Mouse (Mus musculus): ENCODE measurements around the gene Hsd17b6. TPM values are rescaled to one million over a fixed set of nuclear protein-coding genes. Genes with fewer than 3 reads are reported as not detected.

The Hsd17b6 gene
- polyA plus RNA-seq, 1 experiment from 2014 or later, result not detected

- Histone ChIP-seq H3K36me3 (replicated peaks; ENCODE audit: control insufficient read depth, insufficient read depth) (no peaks in the 10 kb centered on the region), H3K9ac (no peak overlapping the region), H3K4me2 (replicated peaks) (no peak overlapping the region), H3K9me3 (ENCODE audit: control insufficient read depth, low read length) (no peaks in the 10 kb centered on the region), H3K27me3 (ENCODE audit: control insufficient read depth, insufficient read depth, low read length) (no peaks in the 10 kb centered on the region), H3K27ac (no peak overlapping the region), H3K4me3 (replicated peaks; ENCODE audit: low read length) (no peak overlapping the region), H3K4me1 (replicated peaks; ENCODE audit: control insufficient read depth, insufficient read depth, low read length) (peaks cover 5% of the 10 kb centered on the region; the same call in 1 of the 2 replicates)
- ATAC-seq (ENCODE audit: low FRiP score) (no peak), DNase-seq (ENCODE audit: low spot score) (no peak)
- WGBS, result 69% methylated on average over 5 of the region's 5 CpGs
Observed at GRCm38 (mm10) chr10:127984650-127985049, 22.8 kb downstream of the Hsd17b6 start.

- no peak overlapping the region for H3K27ac ChIP-seq
- WGBS, result 33% methylated on average over 1 of the region's 1 CpGs
- no peaks in the 10 kb centered on the region for H3K27me3 ChIP-seq (ENCODE audit: control insufficient read depth, insufficient read depth, low read length)
- H3K4me2 ChIP-seq (replicated peaks), result no peak overlapping the region
- H3K9me3 ChIP-seq (ENCODE audit: control insufficient read depth, low read length), result no peaks in the 10 kb centered on the region
- no peak for ATAC-seq (ENCODE audit: low FRiP score)
- H3K36me3 ChIP-seq (replicated peaks; ENCODE audit: control insufficient read depth, insufficient read depth), result no peaks in the 10 kb centered on the region
- no peaks in the 10 kb centered on the region for H3K4me1 ChIP-seq (replicated peaks; ENCODE audit: control insufficient read depth, insufficient read depth, low read length)
- peak; percentile 18 for DNase-seq (ENCODE audit: low spot score)
- H3K4me3 ChIP-seq (replicated peaks; ENCODE audit: low read length), result no peak overlapping the region
- H3K9ac ChIP-seq, result no peak overlapping the region
Observed at GRCm38 (mm10) chr10:127975503-127975902, 31.9 kb downstream of the Hsd17b6 start.

GRCm38 (mm10) chr10:127974062-127974461 is 33.3 kb downstream of the Hsd17b6 start:
- Histone ChIP-seq H3K36me3 (replicated peaks; ENCODE audit: control insufficient read depth, insufficient read depth) (no peaks in the 10 kb centered on the region), H3K9me3 (ENCODE audit: control insufficient read depth, low read length) (no peaks in the 10 kb centered on the region), H3K4me3 (replicated peaks; ENCODE audit: low read length) (no peak overlapping the region), H3K4me1 (replicated peaks; ENCODE audit: control insufficient read depth, insufficient read depth, low read length) (no peaks in the 10 kb centered on the region), H3K4me2 (replicated peaks) (no peak overlapping the region), H3K27me3 (ENCODE audit: control insufficient read depth, insufficient read depth, low read length) (no peaks in the 10 kb centered on the region), H3K9ac (no peak overlapping the region), H3K27ac (no peak overlapping the region)
- 85% methylated on average over 3 of the region's 3 CpGs for WGBS
- no peak for DNase-seq (ENCODE audit: low spot score)
- ATAC-seq (ENCODE audit: low FRiP score), result no peak

GRCm38 (mm10) chr10:127971135-127971534 is 36.3 kb downstream of the Hsd17b6 start:
- Histone ChIP-seq H3K9ac (no peak overlapping the region), H3K4me1 (replicated peaks; ENCODE audit: control insufficient read depth, insufficient read depth, low read length) (no peaks in the 10 kb centered on the region), H3K36me3 (replicated peaks; ENCODE audit: control insufficient read depth, insufficient read depth) (no peaks in the 10 kb centered on the region), H3K4me3 (replicated peaks; ENCODE audit: low read length) (no peak overlapping the region), H3K4me2 (replicated peaks) (no peak overlapping the region), H3K9me3 (ENCODE audit: control insufficient read depth, low read length) (no peaks in the 10 kb centered on the region), H3K27ac (no peak overlapping the region), H3K27me3 (ENCODE audit: control insufficient read depth, insufficient read depth, low read length) (no peaks in the 10 kb centered on the region)
- DNase-seq (ENCODE audit: low spot score) (no peak), ATAC-seq (ENCODE audit: low FRiP score) (no peak)
- 83% methylated on average over 3 of the region's 3 CpGs for WGBS

- Histone ChIP-seq H3K9me3 (ENCODE audit: control insufficient read depth, low read length) (no peaks in the 10 kb centered on the region), H3K4me2 (replicated peaks) (no peak overlapping the region), H3K4me1 (replicated peaks; ENCODE audit: control insufficient read depth, insufficient read depth, low read length) (no peaks in the 10 kb centered on the region), H3K27me3 (ENCODE audit: control insufficient read depth, insufficient read depth, low read length) (no peaks in the 10 kb centered on the region), H3K27ac (no peak overlapping the region), H3K36me3 (replicated peaks; ENCODE audit: control insufficient read depth, insufficient read depth) (no peaks in the 10 kb centered on the region), H3K9ac (no peak overlapping the region), H3K4me3 (replicated peaks; ENCODE audit: low read length) (no peak overlapping the region)
- ATAC-seq (ENCODE audit: low FRiP score) (no peak), DNase-seq (ENCODE audit: low spot score) (peak; percentile 21)
- 66% methylated on average over 3 of the region's 3 CpGs for WGBS
Observed at GRCm38 (mm10) chr10:127970359-127970831, 37.0 kb downstream of the Hsd17b6 start.

DNA sequence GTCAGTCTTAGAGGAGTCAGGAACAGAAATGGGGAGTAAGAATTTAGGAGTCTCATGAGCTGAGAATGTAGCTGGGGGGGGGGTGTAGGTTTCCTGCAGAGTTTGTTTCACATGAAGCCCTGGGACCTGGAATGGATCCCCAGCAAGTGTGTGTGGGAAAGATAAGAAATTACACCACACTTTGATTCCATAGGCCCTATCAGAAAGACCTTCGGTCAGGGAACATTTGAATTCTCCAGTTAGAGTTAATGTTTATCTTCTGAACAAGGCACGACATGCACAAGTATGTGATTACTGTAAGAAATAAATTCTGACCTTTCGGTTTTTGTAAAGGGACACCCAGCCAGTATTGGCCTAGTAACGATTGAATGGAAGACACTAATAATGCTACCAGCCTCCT is 37.6 kb downstream of the Hsd17b6 start:
- DNase-seq (ENCODE audit: low spot score) (peak; percentile 16), ATAC-seq (ENCODE audit: low FRiP score) (no peak)
- H3K27me3 ChIP-seq (ENCODE audit: control insufficient read depth, insufficient read depth, low read length), result no peaks in the 10 kb centered on the region
- no peak overlapping the region for H3K27ac ChIP-seq
- no peaks in the 10 kb centered on the region for H3K36me3 ChIP-seq (replicated peaks; ENCODE audit: control insufficient read depth, insufficient read depth)
- H3K9ac ChIP-seq, result no peak overlapping the region
- H3K9me3 ChIP-seq (ENCODE audit: control insufficient read depth, low read length), result no peaks in the 10 kb centered on the region
- no peaks in the 10 kb centered on the region for H3K4me1 ChIP-seq (replicated peaks; ENCODE audit: control insufficient read depth, insufficient read depth, low read length)
- WGBS, result 86% methylated on average over 4 of the region's 4 CpGs
- no peak overlapping the region for H3K4me2 ChIP-seq (replicated peaks)
- no peak overlapping the region for H3K4me3 ChIP-seq (replicated peaks; ENCODE audit: low read length)

DNA sequence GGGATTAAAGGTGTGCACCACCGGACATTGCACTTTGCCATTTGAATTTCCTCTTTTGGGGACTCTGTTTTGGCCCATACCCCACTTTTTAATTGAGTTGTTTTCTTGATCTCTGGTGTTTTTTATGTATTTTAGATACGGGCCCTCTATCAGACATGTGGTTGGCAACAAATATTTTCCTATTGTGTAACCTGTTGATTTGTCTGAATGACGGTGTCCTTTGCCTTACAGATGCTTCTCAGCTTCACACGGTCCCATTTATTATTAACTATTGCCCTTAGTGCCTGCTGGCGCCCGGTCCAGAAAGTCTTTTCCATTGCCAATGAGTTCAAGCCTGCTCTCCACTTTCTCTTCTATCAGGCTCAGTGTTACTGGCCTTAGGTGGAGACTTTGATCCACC is 40.9 kb downstream of the Hsd17b6 start:
- no peak for DNase-seq (ENCODE audit: low spot score)
- H3K4me3 ChIP-seq (replicated peaks; ENCODE audit: low read length), result no peak overlapping the region
- 91% methylated on average over 6 of the region's 6 CpGs for WGBS
- H3K9ac ChIP-seq, result no peak overlapping the region
- H3K27ac ChIP-seq, result no peak overlapping the region
- no peak overlapping the region for H3K4me2 ChIP-seq (replicated peaks)
- H3K9me3 ChIP-seq (ENCODE audit: control insufficient read depth, low read length), result no peaks in the 10 kb centered on the region
- no peaks in the 10 kb centered on the region for H3K27me3 ChIP-seq (ENCODE audit: control insufficient read depth, insufficient read depth, low read length)
- no peaks in the 10 kb centered on the region for H3K4me1 ChIP-seq (replicated peaks; ENCODE audit: control insufficient read depth, insufficient read depth, low read length)
- no peak for ATAC-seq (ENCODE audit: low FRiP score)
- no peaks in the 10 kb centered on the region for H3K36me3 ChIP-seq (replicated peaks; ENCODE audit: control insufficient read depth, insufficient read depth)

GRCm38 (mm10) chr10:127964004-127964403 is 43.4 kb downstream of the Hsd17b6 start:
- WGBS, result 71% methylated on average over 3 of the region's 3 CpGs
- H3K36me3 ChIP-seq (replicated peaks; ENCODE audit: control insufficient read depth, insufficient read depth), result no peaks in the 10 kb centered on the region
- DNase-seq (ENCODE audit: low spot score) (no peak), ATAC-seq (ENCODE audit: low FRiP score) (no peak)
- H3K9ac ChIP-seq, result no peak overlapping the region
- no peak overlapping the region for H3K4me2 ChIP-seq (replicated peaks)
- no peak overlapping the region for H3K27ac ChIP-seq
- no peaks in the 10 kb centered on the region for H3K9me3 ChIP-seq (ENCODE audit: control insufficient read depth, low read length)
- H3K27me3 ChIP-seq (ENCODE audit: control insufficient read depth, insufficient read depth, low read length), result no peaks in the 10 kb centered on the region
- no peaks in the 10 kb centered on the region for H3K4me1 ChIP-seq (replicated peaks; ENCODE audit: control insufficient read depth, insufficient read depth, low read length)
- H3K4me3 ChIP-seq (replicated peaks; ENCODE audit: low read length), result no peak overlapping the region

DNA sequence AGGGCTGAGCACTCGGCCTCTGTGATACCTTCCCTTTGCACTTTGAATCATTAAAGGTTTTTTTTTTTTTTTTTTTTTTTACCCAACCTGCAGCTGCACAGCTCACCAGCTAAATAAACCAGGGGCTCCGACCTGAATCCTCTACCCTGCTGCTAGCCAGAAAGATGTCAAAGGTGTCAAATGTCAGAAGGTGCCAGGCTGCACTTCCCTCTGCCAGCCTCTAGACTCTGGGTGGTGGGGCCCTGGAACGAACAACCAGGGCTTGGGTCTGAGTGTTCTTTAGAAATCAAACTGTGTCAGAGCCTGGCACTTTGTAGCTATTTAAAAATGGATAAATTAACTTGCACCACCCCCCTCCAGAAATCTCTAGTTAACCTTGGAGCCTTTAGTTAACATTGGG is 45.0 kb downstream of the Hsd17b6 start:
- Histone ChIP-seq H3K4me3 (replicated peaks; ENCODE audit: low read length) (no peak overlapping the region), H3K36me3 (replicated peaks; ENCODE audit: control insufficient read depth, insufficient read depth) (no peaks in the 10 kb centered on the region), H3K27ac (no peak overlapping the region), H3K9ac (no peak overlapping the region), H3K27me3 (ENCODE audit: control insufficient read depth, insufficient read depth, low read length) (no peaks in the 10 kb centered on the region), H3K9me3 (ENCODE audit: control insufficient read depth, low read length) (no peaks in the 10 kb centered on the region), H3K4me2 (replicated peaks) (no peak overlapping the region), H3K4me1 (replicated peaks; ENCODE audit: control insufficient read depth, insufficient read depth, low read length) (no peaks in the 10 kb centered on the region)
- DNase-seq (ENCODE audit: low spot score), result no peak
- no peak for ATAC-seq (ENCODE audit: low FRiP score)
- WGBS, result 77% methylated on average over 3 of the region's 3 CpGs

GRCm38 (mm10) chr10:127959161-127959679 is 48.2 kb downstream of the Hsd17b6 start:
- ATAC-seq (ENCODE audit: low FRiP score) (no peak), DNase-seq (ENCODE audit: low spot score) (no peak)
- H3K4me2 ChIP-seq (replicated peaks), result no peak overlapping the region
- H3K9ac ChIP-seq, result no peak overlapping the region
- no peaks in the 10 kb centered on the region for H3K9me3 ChIP-seq (ENCODE audit: control insufficient read depth, low read length)
- H3K36me3 ChIP-seq (replicated peaks; ENCODE audit: control insufficient read depth, insufficient read depth), result no peaks in the 10 kb centered on the region
- no peaks in the 10 kb centered on the region for H3K4me1 ChIP-seq (replicated peaks; ENCODE audit: control insufficient read depth, insufficient read depth, low read length)
- WGBS, result 94% methylated on average over 7 of the region's 7 CpGs
- no peak overlapping the region for H3K4me3 ChIP-seq (replicated peaks; ENCODE audit: low read length)
- H3K27me3 ChIP-seq (ENCODE audit: control insufficient read depth, insufficient read depth, low read length), result no peaks in the 10 kb centered on the region
- no peak overlapping the region for H3K27ac ChIP-seq
